Mouse (Mus musculus) telencephalon, adult 2 months (tissue): ENCODE measurements at regions not wholly inside any gene's neighbourhood (a gene's known extent, or its start where the extent isn't known, plus 50 kb on each side); places are given as distances from the start of the nearest gene placed in this dataset.
A peak's percentile ranks its signal among the peaks of the same experiment; 100 is the strongest.

ENCODE experiments used
- DNase-seq: peaks from one replicate; pipeline ENCODE4 v3.0.0-alpha.2; 2011; ENCODE audit warnings: low read depth, low spot score

DNA sequence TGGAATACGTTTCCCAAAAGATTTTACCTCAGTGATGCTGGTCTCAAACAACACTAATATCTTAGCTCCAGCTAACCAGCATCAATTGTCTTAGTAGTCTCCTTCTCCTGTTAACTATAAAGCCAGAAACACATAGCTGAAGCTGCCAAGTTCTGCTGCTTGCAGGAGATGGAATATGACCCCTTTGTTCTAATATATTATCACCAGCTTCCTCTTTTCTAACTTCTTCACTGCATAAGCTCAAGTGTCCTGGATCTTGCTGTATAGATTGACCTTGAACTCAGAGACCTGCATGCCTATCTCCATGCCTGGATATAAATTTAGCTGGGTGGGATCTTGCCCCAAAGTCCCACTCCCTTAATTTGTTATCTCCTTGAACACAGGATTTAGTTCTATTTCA is 94.8 kb downstream of the Rbm46 start:
- DNase-seq: no peak

DNA sequence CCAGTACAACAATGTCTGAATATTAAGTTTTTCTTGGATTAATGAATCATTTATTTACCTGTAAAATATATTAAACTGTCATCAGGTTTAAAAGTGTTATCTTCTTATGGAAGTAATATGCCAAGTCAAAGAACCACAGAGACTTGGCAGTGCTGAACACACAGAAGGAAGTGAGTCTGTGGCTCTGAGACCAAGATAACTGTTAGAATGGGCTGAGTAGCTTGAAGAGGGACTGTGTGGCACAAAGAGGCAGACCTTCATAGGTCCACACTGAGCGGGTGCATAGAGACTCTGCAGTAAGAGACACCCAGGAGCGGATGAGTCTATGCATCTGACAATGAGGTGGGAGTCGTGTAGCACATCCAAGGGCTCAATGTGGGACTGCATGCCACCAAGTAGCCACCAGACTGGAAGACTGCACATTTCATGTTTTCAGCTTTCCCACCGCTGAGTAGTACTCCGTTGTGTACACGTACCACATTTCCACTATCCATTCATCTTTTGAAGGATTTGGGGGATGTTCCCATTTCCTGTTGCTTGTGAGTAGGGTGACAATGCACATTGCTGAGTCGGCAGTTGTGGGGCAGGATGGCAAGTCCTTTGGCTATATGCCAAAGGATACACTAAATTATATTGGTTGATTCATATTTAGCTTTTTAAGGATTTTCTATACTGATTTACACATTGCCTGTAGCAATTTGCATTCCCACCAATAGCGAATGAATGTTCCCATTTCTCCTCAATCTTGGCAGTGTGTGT is 105.6 kb downstream of the Rbm46 start:
- DNase-seq: no peak

DNA sequence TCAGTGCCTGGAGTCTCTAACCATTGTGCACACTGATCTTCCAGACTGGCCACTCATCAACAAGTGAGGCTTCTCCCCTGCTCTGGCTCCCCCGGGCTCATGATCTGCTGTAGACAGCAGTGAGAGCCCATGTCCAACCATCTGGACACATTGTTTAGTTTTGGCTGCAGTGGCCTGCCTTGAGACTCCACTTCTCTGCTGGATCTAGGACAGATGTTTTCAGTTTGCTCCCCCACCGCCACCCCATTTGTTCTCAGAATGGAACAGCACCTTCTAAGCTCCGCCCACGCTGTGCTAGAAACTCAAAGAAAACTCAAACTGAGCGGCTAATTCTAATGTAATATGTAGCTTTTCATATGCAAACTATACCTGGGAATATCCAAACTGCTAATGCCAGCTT is 108.8 kb downstream of the Rbm46 start:
- peak; percentile 55 for DNase-seq

DNA sequence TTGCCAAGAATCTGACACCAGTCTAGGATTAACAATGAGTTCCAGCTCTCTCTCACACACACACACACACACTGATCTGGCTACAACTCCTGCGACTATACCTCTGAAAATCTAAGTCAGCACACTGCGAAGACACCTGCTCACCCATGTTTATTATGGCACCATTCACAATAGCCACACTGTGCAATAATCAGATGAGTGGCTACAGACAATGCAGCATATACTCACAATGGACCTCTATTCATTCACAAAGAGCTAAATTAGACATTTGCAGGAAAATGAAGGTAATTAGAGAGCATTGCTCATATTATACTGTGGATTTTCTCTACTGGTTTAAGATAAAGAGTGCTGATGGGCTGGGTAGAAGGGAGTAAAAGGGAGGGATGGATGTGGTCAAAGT is 116.3 kb downstream of the Rbm46 start:
- DNase-seq: no peak

DNA sequence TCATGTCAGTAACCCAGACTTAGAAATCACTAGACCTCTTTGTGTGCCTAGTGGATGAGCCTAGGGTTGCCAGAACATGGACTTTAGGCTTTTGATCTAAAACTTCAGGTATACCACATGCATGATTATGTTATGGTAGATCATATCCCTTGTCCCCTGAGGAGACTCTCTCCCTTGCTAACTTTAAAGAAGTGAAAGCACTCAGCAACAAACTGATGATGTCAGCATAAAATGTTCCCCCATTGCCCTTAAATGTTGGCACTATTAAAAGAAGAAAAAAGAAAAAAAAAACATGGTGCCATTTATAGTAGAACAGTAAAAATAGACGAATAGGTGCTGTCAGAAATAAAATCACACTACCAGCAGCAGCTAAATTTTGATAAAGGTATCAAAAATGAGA is 117.3 kb downstream of the Rbm46 start:
- DNase-seq: no peak

DNA sequence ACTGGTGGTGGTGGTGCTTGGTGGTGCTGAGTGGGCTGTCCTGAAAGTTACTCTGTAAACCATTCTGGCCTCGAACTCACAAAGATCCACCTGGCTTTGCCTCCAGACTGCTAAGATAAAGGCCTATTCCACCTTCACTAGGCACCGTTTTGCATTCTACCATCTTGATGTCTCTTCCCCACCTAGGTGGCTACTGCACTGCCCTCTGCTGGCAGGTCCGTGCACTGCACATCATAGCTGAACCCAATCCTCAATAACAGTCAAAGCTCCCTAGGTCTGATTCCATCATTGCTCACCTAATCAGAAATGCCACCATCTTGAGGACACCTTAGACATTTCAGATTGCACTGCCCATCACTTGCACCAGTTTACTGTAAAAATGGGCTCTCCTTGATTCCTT is 150.7 kb downstream of the Rbm46 start:
- no peak for DNase-seq

DNA sequence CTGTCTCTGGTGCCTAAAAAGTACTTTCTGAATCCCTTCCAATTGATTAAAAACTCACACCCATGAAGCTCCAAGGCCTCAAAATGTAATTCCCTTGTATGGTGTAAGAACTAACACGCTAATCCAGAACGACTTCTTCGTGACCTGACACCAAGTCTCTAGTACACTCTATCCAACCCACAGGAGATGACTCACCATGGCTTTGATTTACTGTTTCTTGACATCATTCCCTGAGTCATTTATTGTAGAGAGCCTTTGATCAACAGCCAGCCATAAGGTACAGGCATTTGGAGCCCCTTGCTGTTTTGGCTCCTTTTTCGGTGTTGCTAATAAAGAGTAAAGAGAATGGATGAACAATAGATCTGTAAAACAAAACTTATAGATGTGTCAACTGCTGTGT is 159.7 kb upstream of the Npy2r start:
- no peak for DNase-seq

DNA sequence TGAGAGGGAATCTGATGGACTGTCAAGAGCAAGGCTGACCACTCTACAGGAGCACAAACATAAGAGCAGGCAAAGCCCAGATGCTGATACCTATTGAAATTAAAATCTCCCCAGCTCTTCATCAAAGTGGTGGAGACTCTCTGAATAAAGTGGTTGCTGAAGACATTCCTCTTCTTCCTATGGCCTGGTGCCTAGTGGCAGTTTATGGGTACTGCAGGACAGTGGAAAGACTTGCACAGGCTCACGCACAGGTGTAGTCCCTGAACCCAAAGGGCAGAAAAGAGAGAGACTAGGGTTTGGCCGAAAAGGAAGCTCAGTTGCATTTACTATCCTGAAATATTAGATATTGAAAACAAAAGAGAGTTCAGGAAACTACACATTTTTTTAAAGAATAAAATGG is 144.2 kb upstream of the Npy2r start:
- no peak for DNase-seq

DNA sequence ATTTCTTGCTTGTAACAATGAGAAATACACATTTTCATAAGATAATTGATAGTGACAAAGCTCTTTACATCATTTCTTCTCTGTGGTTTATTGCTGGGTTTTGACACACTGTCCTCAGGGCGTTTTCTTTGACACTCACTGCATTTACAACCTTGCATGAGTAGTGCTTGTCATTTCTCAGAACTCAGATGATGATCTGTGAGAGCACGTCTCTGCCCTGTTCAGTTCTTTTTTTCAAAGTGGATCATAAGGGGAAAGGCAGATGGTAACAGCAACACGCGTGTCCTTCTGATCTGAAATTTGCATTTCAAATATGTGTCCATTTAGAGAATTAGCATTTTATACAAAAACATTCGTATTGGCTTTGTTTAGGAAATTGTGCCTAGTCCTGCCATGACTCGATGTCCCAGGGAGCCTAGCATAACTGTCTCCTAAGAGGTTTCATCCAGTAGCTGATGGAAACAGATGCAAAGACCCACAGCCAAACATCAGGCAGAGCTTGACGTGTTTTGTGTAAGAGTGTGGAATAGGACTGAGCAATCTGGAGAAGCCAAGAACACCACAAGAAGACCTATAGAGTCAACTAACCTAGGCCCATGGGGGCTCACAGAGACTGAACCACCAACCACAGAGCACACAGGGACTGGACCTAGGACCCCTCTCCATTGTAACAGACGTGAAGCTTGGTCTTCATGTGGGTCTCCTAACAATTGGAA is 108.4 kb upstream of the Npy2r start:
- DNase-seq: no peak

DNA sequence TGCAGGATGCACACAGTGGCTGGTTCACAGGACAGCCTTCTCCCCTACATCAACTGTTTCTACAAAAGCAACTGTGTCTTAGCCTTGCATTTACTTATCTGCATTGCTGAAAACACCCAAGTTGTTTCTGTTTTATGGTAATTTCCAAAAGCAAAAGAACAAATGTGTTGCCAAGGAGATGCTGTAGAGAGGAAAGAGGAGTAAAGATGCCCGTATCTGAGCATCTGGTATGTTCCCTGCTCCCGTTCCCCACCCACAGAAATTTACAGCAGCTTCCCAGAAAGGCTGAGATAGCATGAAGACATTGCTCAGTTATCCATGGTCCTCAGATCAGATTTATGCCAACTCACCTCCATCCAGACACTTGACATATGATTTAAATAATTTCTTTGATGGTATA is 104.5 kb upstream of the Npy2r start:
- peak; percentile 83 for DNase-seq

DNA sequence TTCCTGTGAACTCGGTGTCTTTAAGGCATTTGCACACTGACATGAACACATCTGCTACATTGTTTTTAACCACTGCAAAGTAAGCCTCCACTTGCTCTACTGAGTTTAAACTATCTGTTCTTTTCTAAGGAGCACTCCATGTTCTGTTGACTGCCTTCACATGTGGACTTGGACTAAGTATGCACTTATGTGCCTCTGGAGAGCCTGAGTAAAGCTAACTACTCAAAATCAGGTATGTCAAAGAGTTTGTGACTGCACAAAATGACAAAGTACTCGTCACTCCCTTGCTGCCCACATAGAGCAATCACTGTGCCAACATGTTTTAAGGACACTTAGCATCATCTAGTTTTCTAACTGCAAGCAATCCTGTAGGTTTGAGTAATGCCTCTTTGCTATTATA is 92.2 kb upstream of the Npy2r start:
- DNase-seq: no peak

DNA sequence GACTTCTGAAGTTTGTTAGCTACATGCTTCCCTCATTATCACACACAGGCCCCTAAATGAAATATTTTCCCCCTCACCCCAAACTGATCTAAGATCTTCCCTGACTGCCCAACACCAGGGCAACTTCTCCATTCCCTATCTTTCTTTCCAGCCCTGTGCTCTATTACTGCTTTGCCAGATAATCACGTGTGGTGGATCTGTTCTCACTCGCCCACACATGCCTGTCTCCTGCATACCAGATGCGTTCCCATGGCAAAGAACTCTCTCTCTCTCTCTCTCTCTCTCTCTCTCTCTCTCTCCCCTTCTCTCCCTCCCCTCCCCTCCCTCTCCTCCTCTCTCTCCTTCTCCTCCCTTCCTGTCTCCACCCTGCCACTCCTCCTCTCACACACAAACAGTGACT is 88.8 kb upstream of the Npy2r start:
- peak; percentile 61 for DNase-seq

DNA sequence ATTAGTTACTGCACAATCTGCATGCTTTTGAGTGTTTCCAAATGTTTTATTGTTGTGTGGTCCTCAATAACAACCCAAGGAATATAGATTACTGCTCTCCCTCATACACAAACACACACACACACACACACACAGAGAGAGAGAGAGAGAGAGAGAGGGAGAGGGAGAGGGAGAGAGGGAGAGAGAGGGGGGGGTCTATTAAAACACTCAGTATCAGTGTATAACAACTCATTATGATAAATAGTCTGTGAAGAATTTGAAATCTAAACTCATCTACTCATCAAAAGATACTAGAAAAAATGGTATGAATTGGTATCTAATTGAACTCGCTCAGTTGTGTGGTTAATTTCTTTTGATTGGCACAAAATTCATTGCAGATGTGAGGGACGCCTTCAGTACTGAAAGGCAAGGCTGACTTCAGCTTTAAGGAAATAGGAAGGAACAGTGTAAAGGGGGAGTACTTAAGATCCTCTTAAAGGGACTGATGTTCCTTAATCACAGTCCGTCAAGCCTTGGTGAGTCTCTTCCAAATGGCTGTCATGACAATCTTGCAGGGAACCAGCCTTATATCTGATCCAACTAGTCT is 72.6 kb upstream of the Npy2r start:
- DNase-seq: no peak

DNA sequence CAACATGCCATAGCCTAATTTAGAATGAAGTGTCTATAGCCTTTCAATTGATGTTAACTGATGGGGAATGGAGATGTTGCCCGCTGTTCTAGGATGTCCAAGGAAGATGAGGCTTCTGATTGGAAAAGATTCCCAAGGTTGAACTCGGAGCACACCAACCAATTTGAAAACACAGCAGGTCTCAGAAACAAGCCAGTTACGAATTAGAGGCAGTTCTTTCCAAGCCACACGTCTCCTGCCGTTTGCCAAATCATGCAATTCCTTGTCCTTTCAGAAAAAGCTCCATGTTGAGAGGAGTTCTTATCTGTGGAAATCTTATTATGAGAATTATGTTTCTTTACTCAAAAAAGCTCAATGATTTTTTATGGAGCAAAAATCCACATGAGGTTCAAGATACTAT is 71.5 kb upstream of the Npy2r start:
- DNase-seq: no peak

DNA sequence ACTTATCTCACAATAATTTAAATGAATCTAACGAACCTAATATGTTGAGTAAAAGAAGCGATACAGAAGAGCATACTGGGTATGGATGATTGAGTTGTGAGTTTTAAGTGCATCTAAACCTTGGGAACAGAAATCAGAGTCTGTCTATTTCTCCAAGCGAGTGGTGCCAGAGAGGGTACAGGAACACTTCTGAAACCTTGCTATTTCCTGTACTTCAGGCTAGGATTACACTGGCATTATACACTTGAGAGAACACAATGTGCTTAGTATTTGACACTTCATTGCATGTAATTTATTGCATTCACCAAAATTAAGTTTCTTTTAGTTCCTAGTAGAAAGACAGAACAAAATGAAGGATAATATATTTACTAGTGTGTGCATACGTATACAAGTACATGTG is 54.0 kb upstream of the Npy2r start:
- DNase-seq: no peak

DNA sequence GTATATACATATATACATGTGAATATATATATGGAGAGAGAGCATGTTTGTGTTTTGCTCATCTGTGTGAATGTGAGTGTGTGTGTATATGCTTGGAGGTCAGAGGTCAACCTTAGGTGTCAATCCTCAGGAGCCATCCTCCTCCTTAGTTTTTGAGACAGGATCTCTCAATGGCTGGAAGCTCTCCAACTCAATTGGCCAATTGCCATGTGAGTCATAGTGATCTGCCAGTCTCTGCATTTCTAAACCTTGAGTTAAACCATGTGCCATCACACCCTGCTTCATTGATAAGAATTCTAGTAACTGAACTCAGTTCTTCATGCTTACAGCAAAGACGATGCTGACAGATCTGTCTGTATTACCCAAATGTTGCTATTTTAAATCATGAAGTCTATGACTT is 50.8 kb upstream of the Npy2r start:
- DNase-seq: no peak
